Mouse (Mus musculus): ENCODE measurements around the gene Rex1bd.
A peak's percentile ranks its signal among the peaks of the same experiment; 100 is the strongest.
"Not testable (repeated sequence)": the region's sequence is repeated elsewhere in the genome, so short reads cannot be mapped to it uniquely, and the experiment has no call there.

The Rex1bd gene

DNA sequence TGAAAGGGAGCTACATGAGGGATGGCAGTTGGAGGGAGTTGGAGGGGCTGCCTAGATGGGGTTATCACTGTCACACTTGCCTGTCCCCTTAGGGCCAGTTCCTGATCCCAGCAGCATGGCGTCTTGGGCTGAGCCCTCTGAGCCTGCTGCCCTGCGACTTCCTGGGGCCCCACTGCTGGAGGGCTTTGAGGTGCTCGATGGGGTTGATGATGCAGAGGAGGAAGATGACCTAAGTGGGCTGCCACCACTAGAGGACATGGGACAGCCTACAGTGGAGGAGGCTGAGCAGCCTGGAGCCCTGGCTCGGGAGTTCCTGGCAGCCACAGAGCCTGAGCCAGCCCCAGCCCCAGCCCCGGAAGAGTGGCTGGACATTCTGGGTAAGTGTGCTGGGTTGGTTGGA lies 22.7 kb upstream of the Rex1bd start:
- no peak for DNase-seq (ENCODE audit: low spot score)

DNA sequence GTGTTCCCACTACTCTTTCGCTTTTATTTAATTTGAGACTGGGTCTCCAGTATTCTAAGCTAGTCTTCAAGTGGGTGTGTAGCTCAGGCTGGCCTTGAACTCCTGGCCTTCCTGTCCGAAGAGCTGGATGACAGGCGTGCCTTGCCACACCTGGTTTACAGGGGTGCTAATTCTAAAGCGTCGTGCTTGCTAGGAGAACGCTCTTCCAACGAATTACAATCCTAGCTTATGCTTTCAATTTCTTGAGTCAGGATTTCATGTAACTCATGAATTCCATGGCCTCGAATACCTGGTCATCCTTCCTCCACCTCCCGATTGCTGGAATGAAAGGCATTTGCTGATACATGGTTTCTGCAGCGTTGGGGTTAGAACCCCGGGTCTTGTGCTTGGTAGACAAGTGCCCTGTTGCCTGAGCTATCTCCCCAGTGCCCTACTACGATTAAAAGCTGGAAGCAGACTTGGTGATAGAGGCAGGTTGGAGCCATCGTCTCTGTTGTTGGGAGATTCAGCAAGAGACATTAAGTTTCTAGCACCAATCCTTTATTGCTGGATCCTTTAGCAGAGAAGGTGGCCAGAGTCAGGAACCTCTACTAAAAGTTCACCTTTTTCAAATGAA lies 21.7 kb upstream of the Rex1bd start:
- no peak for DNase-seq (ENCODE audit: low spot score)

DNA sequence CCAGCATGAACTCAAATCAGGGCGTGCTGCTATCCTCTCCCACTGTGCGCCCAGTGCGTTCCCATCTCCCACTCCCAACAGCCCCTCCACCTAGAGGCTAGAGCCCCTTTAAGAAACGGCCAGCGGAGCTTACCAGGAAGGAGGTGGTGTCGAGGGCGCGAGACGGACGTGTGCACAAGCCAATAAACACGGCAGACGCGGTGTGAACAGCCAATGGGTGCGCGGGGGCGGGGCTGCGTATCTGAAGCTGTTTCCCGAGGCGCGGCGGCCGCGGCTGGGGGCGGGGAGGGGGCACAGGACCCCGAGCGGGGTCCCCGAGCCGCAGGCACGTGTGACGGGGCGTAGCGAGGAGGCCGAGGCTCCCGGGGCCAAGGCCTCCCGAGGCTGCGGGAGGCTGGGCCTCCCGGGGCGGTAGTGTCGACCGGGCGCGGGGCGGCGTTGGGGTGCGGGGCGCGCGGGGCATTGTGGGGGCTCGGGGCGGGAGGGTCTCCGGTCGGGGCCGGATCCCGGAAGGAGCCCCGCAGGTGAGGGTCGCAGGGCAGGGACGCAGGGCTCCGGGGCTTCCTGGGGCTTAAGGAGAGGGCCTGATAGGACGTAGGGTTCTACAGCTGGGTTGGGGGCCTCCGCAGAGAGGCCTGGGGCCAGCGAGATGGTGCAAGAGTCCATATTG lies 21.1 kb upstream of the Rex1bd start, which contains the start of the genes Fkbp8 and Kxd1:
TSS of gene Fkbp8 (plus strand) at position 213 of the 670 bp plus-strand sequence.
TSS of gene Kxd1 (minus strand) at position 445 of the 670 bp plus-strand sequence.
- DNase-seq (ENCODE audit: low spot score), result peak; percentile 100

DNA sequence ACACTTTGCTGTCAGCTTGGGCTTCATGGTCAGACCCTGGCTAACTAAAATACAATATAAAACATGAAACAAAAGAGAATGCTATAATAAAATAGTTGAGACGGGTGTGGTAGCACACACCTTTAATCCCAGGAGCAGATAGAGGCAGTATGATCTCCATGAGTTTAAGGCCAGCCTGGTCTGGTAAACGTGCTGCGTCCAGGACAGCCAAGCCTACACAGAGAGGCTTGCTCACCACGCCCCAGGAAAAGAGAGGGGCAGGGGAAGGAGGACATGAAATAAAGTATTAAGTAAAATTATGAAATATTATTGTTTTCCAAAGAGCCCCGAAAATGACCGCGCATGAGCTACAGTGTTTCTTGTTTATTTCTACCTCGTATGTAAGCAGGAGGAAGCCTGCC lies 20.6 kb upstream of the Rex1bd start:
- DNase-seq (ENCODE audit: low spot score), result no peak

DNA sequence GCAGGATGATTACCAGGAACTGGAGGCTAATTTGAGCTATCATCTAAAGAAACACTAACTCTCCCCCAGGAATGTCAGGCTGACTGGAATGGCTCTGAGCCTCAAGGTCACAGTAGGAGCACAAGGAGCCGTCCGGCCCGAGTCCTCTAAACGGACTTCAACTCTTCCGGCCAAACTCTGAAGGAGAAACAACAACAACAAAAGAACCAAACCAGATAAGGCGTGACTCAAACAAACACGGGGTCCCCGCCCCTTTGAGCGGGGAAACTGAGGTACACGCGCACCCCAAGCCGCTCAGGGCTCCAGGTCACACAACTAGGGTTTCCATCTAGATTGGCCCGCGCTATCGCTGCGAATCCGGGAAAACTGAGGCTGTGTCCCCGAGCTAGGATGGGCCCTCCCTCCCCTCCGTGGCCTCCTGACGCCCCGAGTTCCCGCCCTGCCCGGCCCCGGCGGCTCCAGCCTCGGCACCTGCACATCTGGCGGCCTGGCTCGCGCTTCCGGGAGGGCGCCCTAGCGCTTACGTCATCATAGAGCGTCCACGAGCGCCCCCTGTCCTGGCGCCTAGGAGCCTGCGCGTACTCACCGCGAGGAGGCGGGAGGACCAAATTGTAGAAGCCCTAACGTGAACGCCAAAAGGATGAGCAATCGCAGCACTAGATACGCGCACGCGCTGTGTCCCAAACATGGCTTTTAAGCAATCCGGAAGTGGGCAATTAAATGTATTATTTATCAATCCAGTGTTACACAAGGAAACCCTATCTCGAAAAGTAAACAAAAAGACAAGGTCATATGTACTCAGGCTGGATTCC lies 16.2 kb upstream of the Rex1bd start:
- DNase-seq (ENCODE audit: low spot score), result peak; percentile 77

DNA sequence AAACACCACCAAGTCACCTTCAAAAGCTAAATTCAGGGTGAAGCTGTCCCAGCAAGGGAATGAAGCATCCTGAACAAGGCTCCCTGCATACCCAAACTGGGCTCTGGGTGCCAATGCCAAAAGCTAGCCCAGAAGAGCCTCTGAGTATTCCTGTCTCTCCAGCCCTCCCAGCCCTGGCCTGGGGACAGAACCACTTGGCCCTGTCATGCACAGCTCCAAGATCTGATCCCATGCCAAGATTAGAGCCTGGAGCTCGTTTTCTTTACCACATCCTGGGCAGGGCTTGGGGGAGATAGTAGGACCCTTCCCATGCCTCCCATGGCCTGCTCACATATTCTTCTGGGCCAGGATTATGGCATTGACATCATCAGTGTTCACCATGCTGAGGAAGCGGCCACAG lies 13.1 kb upstream of the Rex1bd start:
- no peak for DNase-seq (ENCODE audit: low spot score)

DNA sequence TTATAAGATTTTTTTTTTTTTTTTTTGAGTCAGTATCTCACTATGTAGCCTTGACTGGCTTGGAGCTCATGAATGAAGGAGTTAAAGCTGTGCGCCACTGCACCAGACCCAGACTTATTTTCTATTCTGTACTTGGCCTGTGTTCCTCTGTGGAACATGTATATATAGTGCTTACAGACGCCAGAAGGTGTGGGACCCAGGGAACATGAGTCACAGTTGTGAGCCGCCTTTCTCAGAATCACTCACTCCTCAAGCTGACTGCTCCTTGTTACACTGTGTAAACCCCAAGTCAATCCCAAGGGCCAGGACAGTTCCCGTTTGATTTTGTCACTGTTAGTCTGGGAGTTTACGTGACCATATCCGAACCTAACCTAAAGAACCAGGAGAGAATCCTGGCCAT lies 12.5 kb upstream of the Rex1bd start:
- no peak for DNase-seq (ENCODE audit: low spot score)

DNA sequence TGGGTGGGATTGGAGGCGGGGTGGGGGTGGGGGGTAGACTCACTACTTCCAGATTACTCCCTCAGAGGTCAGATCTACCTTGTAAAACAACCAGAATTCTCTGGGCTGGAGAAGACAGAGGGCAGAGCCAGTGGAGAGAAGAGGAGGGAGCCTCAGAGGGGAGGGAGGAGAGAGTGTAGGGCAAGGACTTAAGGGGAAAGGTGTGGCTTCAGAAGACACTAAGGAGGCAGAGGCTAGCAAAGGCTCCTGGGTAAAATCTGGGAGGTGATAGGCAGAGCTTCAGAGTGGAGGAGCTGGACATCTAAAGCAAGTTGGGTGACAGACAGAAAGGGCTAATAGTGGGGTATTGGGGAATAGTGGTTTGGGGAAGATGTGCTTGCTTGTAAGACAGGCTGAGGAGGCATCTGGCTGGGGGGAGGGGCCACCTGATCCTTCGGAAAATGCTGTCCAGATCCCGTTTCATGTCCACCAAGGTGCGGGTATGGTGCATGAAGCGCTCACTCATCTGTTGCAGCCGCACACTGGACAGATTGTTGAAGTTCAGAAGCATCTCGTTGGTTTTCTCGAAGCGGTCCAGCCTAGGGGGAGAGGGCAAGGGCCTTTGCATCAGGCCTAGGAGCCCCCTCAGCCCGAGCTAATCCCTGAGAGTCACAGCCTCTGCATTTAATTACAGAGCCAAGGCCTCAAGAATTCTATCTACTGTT lies 11.5 kb upstream of the Rex1bd start:
- DNase-seq (ENCODE audit: low spot score), result no peak

DNA sequence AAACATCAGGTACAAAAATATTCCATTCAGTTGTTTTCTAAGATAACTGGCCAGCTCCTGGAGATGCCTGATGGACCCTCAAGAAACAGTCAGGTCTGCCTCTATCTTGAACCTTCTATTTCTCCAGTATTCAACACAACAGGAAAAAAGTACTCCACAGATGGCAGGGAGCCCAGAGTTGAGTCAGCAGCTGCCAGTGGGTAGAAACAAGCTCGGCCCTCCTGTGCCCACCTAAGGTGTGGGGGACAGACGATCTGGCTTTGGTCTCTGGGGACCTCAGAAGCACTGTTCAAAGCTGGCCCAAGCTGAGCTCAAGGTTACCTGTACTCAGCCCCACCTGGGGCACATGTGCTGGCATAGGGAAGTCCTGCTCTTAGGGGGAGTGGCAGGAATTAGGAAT lies 6.9 kb upstream of the Rex1bd start:
- no peak for DNase-seq (ENCODE audit: low spot score)

DNA sequence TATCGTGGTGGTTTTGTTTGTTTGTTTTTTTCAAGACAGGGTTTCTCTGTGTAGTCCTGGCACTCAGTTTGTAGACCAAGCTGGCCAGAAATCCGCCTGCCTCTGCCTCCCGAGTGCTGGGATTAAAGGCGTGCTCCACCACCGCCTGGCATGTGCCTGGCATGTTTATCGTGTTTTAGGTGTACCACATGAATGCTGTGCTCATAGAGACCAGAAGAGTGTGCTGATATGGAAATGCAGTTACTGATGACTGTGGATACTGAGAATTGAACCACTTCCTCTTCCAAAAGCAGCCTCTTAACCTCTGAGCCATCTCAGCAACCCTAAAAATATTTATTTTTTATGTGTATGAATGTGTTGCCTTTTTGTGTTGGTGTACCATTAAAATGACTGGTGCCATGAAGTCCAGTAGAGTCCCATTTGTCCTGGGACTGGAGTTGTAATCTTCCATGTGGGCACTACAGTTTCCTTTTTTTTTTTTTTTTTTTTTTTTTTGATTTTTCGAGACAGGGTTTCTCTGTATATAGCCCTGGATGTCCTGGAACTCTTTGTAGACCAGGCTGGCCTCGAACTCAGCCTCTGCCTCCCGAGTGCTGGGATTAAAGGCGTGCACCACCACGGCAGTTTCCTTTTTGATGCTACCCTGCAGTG lies 5.8 kb upstream of the Rex1bd start:
- no peak for DNase-seq (ENCODE audit: low spot score)

DNA sequence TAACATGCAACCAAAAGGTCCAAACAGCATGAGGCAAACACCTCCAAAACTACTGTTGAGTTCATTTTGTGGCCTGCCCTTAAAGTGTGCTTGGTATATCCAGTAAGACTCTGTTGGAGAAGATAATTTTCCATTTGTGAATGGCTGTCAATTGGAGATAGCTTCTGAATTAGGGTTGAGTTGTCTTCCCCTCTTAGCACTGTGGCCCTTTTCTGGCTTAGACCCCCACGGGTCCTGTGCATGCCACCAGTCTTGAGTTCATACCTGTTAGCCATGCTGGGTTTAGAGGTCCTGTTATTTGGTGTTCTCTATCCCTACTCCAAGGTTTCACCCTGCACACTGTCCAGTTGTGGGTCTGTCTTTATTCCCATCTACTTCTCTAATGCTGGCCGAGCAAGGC lies 5.2 kb upstream of the Rex1bd start:
- no peak for DNase-seq (ENCODE audit: low spot score)

DNA sequence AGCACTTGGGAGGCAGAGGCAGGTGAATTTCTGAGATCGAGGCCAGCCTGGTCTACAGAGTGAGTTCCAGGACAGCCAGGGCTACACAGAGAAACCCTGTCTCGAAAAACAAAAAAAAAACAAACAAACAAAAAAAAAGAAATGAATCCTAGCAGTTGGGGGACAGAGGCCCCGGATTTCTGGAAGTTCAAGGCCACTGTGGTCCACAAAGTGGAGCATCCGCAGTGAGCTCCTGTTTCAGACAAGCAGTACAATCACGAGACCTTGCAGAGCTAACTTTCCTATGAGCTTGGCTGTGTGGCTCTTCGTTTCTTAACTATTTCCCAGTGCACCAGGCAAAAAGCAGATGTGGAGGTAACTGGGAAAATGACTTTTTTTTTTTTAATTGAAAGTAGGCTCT lies 4.6 kb upstream of the Rex1bd start:
- not testable (repeated sequence) for DNase-seq (ENCODE audit: low spot score)

DNA sequence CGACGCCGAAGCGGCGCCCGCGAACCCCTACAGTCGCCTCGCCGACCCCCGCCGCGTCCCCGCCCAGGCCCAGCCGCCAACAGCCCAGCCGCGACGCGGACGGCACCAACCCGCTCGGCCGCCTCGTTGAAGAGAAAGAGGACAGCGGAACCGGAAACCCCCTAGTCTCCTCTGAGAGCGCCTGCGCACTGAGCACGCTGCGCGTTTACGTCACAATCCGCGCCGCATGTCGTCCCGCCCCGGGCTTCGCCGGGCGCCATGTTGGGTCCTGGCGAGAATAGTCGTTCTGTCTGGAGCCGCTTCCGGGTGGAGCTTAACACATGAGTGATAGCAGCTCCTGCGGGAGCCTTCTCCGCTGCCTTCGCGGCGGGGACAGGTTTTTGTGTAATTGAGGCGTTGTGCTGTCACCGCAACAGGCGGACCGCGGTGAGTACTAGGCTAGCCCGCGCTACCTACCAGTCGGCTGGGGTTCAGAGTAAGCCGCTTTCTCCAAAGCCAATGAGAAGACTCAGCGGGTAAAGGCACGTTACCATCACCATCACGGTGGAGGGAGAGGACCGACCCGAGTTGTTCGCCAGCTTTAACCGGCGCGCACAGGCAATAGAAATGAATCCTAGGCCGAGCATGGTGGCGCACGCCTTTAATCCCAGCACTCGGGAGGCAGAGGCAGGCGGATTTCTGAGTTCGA lies 3.8 kb upstream of the Rex1bd start, which contains the start of gene Uba52:
TSS of gene Uba52 (minus strand) at position 574 of the 688 bp plus-strand sequence.
- DNase-seq (ENCODE audit: low spot score), result peak; percentile 93

DNA sequence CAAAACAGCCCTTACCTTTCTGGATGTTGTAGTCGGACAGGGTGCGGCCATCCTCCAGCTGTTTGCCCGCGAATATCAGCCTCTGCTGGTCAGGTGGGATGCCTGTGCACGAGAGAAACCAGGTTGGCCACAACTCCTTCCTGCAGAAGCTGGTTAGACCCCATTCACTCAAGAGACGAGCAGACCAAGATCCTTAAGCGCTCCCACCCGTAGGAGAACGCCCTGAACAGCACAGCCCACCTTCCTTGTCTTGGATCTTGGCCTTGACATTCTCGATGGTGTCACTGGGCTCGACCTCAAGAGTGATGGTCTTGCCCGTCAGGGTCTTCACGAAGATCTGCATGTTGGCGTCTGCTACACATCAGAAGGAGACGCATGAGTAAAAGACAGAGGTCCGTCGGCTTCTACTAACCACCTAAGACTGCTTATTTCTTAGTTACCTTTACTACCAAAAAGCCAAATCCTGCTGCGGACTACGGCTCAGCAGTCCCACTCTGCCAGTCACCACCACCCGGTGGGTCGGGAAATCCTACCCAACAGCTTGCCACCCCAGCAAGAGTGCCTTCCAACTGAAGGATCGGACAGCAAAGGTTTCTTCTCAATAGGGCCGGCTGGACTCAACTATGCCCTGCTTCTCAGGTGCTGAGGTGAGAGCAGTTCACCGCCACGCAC lies 2.9 kb upstream of the Rex1bd start:
- no peak for DNase-seq (ENCODE audit: low spot score)

DNA sequence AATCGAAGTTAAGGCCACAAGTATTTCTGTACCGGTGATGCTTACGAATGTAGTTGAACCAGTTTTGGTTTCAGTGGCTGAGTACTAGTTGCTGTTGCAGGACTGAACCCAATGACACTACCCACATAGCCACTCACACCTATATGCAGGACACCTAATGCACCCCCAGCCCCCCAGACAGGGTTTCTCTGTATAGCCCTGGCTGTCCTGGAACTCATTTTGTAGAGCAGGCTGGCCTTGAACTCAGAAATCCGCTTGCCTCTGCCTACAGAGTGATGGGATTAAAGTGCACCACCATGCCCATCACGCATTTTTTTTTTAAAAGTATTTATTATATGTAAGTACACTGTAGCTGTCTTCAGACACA lies 458 bp upstream of the Rex1bd start:
- DNase-seq (ENCODE audit: low spot score), result no peak

DNA sequence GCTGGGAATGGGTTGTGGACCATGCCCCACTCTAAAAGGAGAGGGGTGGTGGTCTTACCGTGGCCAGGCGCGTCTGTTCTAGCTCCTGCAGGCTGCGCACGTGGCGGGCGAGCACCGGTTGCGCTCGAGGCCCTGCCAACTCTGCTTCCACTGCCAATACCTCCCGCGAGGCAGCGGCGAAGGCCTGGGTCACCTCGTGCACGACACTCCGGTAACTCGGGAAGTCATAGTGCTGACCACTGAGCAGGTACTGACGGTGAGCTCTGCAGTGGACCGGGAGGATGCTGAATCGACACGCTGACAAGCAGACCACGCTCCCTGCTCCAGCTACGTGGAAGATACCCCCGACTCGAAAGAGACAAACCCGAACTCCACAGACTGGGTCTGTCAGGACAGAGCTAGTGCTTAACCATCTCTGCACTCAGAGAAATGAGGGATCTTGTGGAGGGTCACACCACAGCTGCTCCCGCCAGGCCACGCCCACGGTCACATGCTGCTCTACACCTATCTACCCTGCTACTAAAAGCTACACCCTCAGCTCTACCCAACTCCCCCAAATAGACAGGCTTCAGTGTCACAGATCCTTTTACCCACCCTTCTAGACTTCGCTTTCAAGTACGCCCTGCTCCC lies 739 bp downstream of the Rex1bd start:
- no peak for DNase-seq (ENCODE audit: low spot score)

DNA sequence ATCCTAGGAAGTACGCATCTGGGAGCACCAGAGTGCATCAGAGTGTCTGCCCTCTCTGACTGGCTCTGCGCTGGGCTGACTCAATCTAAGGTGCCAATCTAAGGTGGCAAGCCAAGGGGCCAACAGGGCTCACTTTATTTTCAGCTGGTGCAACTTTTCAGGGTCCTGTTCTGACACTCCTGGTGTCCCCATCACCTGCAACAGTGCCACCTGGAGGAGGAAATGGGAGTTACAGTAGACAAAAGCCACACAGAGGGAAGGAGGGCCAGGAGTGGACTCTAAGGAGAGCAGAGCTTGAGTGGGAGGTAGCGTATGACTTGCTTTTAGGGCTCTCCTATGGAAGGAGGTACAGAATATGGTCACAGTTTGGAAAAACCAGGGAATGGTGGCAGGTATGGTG lies 1.7 kb downstream of the Rex1bd start:
- peak; percentile 62 for DNase-seq (ENCODE audit: low spot score)

DNA sequence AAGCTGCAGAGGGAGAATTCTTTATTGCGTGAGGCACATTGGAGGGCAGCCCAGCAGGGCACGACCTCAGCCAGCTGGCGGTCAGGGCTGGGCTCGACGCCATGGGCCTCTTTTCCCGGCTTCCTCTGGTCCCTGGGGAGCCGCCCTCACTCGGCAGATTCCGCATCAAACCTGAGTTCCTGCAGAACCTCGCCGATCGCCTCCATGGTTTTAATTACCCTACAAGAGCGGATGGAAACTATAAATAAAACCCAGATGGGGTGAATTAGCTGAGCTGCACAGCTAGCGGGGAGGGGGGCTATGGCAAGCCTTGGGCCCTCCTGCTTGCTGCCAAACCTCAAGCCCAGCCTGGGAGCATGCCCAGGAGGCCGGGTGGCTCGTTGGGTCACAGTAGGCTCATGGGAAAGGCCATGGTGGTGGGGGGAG lies 2.2 kb downstream of the Rex1bd start:
- DNase-seq (ENCODE audit: low spot score), result no peak

DNA sequence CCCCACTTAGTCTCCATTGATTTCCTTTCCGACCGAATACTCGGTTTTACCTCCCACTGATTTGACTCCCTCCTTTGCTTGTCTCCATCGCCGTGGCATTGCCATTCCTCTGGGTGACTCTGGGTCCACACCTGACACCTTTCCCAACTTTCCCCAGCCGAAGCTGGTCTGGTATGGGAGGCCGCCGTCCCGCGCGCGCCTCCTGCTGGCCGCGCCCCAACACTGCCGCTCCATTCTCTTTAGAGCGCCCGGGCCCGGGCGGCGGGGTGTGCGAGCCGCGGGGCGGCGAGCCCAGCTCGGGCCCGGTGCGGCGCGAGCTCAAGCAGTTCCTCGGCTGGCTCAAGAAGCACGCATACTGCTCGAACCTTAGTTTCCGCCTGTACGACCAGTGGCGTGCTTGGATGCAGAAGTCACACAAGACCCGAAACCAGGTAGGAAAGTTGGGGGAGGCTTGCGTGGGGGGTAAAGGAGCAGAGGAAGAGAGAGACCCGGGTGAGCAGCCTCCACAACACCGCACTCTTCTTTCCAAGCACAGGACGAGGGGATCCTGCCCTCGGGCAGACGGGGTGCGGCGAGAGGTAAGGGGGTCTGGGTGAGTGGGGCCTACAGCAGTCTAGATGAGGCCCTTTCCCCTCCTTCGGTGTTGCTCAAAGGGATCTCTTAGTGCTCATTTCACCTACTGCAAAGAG lies 3.3 kb downstream of the Rex1bd start:
- peak; percentile 44 for DNase-seq (ENCODE audit: low spot score)

DNA sequence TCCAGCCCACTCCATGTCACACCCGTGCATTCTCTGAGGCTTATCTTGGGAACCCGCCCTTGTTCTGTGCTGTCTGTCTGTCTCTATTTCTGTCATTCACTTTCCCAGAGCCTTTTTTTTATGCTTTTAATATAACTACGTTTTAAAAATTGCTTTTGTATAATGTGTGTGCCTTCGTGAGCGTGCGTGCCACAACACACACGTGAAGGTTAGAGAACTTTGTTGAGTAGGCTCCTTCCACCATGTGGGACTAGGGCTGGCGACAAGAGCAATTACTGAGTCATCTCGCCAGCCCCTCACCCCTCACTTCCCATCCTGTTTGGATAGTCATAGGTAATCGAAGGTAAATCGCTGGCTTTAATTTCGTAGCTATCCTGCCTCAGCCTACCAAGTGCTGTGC lies 4.0 kb downstream of the Rex1bd start:
- DNase-seq (ENCODE audit: low spot score), result no peak

All from ovary, postnatal 10 days (tissue).